Mouse (Mus musculus): Measurements from ENCODE around the gene Dnah7a.
"Not testable (repeated sequence)": the region's sequence is repeated elsewhere in the genome, so short reads cannot be mapped to it uniquely, and the experiment has no call there.

- not testable (repeated sequence) for TF ChIP-seq CTCF, EP300 (IDR thresholded peaks at IDR 0.05)
Measured at GRCm38 (mm10) chr1:53753501-53753900, 46.9 kb upstream of the Dnah7a start.

Measured in lung, postnatal 0 days (tissue).